In genomic region chr11:97246510-97247159, GRCm38 (mm10) we compare ENCODE assay signal across 12 mouse cellular contexts. TPM values are rescaled to one million over a fixed set of nuclear protein-coding genes. Genes with fewer than 3 reads are reported as not detected.
DNase-seq lines count a peak whose midpoint lies in the region; ATAC-seq and TF ChIP-seq lines count a peak whose summit lies in the region.
"Had no signal": no experiment of that assay in that cellular context is flagged by ENCODE, and none has a peak within 500 bp of the region (broad histone marks: within the 10 kb centered on the region; RNA-seq: fewer than 3 reads in every experiment).

No protein-coding gene starts in this region.

- peaks cover 23 to 32% of the 10 kb centered on the region in 2 experiments for H3K36me3 ChIP-seq in MEL (ENCODE audit: control insufficient read depth in 1 of 2, insufficient read depth in 2 of 2, low read length in 2 of 2)
- H3K36me3 ChIP-seq in intestine, embryonic 15.5 days, result peaks cover 7% of the 10 kb centered on the region; the same call in 1 of the 2 replicates
- peaks cover 54% of the 10 kb centered on the region for H3K36me3 ChIP-seq in hindbrain, embryonic 14.5 days (replicated peaks; ENCODE audit: control insufficient read depth, insufficient read depth)

- DNase-seq in MEL (ENCODE audit: low read depth, low spot score), result peak; percentile 80
- peak; percentile 51 for DNase-seq in adrenal gland, adult 2 months
- DNase-seq in Muller cell, postnatal 12 days (ENCODE audit: inconsistent ontology term), result no peak
- no peak for DNase-seq in kidney, adult 11 months
- no peak for DNase-seq in hindbrain, embryonic 14.5 days (ENCODE audit: low spot score)
- DNase-seq: cerebellum, adult 11 months; kidney, postnatal 14 days; lung, adult 18-20 months had no signal

- no peak for TF ChIP-seq CTCF in MEL (IDR thresholded peaks at IDR 0.05 in 2 of 3, conservative IDR thresholded peaks at IDR 0.05 in 1 of 3; ENCODE audit: control insufficient read depth in 1 of 3, insufficient read depth in 1 of 3, low read depth in 2 of 3, low read length in 3 of 3, poor library complexity in 1 of 3, severe bottlenecking in 1 of 3)

- no peaks in the 10 kb centered on the region for H3K79me2 ChIP-seq in MEL (ENCODE audit: control insufficient read depth, insufficient read depth, low read length, poor library complexity)

- H3K27ac ChIP-seq in MEL (ENCODE audit: control insufficient read depth, low read depth, low read length), result peak overlapping the region; percentile 25
- peak overlapping the region; percentile 64 for H3K27ac ChIP-seq in intestine, embryonic 15.5 days
- H3K27ac ChIP-seq in hindbrain, embryonic 14.5 days, result no peak overlapping the region
- H3K27ac ChIP-seq: hindbrain, embryonic 13.5 days; left cerebral cortex, adult 2 months had no signal

- no peak overlapping the region for H3K4me3 ChIP-seq in MEL (ENCODE audit: control insufficient read depth in 1 of 2, insufficient read depth in 1 of 2, low read depth in 2 of 2, low read length in 2 of 2)
- H3K4me3 ChIP-seq in intestine, embryonic 15.5 days (replicated peaks), result no peak overlapping the region
- H3K4me3 ChIP-seq in hindbrain, embryonic 14.5 days (replicated peaks; ENCODE audit: low read length), result no peak overlapping the region
- H3K4me3 ChIP-seq: hindbrain, embryonic 13.5 days; left cerebral cortex, adult 2 months had no signal

- H3K9me3 ChIP-seq in MEL (replicated peaks; ENCODE audit: insufficient read depth, low read length), result no peaks in the 10 kb centered on the region
- H3K9me3 ChIP-seq in intestine, embryonic 15.5 days, result no peaks in the 10 kb centered on the region
- no peaks in the 10 kb centered on the region for H3K9me3 ChIP-seq in hindbrain, embryonic 14.5 days (ENCODE audit: control insufficient read depth, low read length)
- H3K9me3 ChIP-seq: hindbrain, embryonic 13.5 days had no signal

- WGBS in intestine, embryonic 15.5 days, result 61% methylated on average over 10 of the region's 10 CpGs
- WGBS in hindbrain, embryonic 14.5 days, result 94% methylated on average over 10 of the region's 10 CpGs

- no peak; a peak in 1 of 4 replicates for TF ChIP-seq POLR2A in MEL (IDR thresholded peaks at IDR 0.05; ENCODE audit: control insufficient read depth in 1 of 2, insufficient read depth in 1 of 2, low read depth in 1 of 2, low read length in 2 of 2, poor library complexity in 1 of 2)

- ATAC-seq in intestine, embryonic 15.5 days, result peak; percentile 99
- peak; percentile 98 for ATAC-seq in megakaryocyte progenitor cell, adult 5-6 weeks (replicated peaks; ENCODE audit: poor library complexity)
- ATAC-seq in hindbrain, embryonic 14.5 days (ENCODE audit: low FRiP score), result no peak

- peak; percentile 92 to 93 for TF ChIP-seq EP300 in MEL (IDR thresholded peaks at IDR 0.05; ENCODE audit: low read depth in 1 of 2, low read length in 2 of 2)

- peaks cover 12 to 21% of the 10 kb centered on the region in 2 experiments for H3K4me1 ChIP-seq in MEL (ENCODE audit: control insufficient read depth in 1 of 2, insufficient read depth in 2 of 2, low read length in 2 of 2)
- no peaks in the 10 kb centered on the region for H3K4me1 ChIP-seq in intestine, embryonic 15.5 days (replicated peaks)
- H3K4me1 ChIP-seq in hindbrain, embryonic 14.5 days (replicated peaks; ENCODE audit: control insufficient read depth, insufficient read depth, low read length), result no peaks in the 10 kb centered on the region
- H3K4me1 ChIP-seq: hindbrain, embryonic 13.5 days had no signal

- no peak overlapping the region for H3K9ac ChIP-seq in MEL (ENCODE audit: control insufficient read depth, low read depth, low read length, poor library complexity, severe bottlenecking)
- no peak overlapping the region for H3K9ac ChIP-seq in intestine, embryonic 15.5 days
- H3K9ac ChIP-seq in hindbrain, embryonic 14.5 days, result no peak overlapping the region
- H3K9ac ChIP-seq: hindbrain, embryonic 13.5 days had no signal

- TF ChIP-seq RAD21 in MEL (IDR thresholded peaks at IDR 0.05; ENCODE audit: low read depth, low read length), result no peak

- no peak overlapping the region for H3K4me2 ChIP-seq in intestine, embryonic 15.5 days (replicated peaks)
- no peak overlapping the region for H3K4me2 ChIP-seq in hindbrain, embryonic 14.5 days (replicated peaks)
- H3K4me2 ChIP-seq: hindbrain, embryonic 13.5 days had no signal

- no peaks in the 10 kb centered on the region for H3K27me3 ChIP-seq in MEL (ENCODE audit: control insufficient read depth in 1 of 2, insufficient read depth in 2 of 2, low read length in 2 of 2)
- no peaks in the 10 kb centered on the region for H3K27me3 ChIP-seq in intestine, embryonic 15.5 days (replicated peaks)
- no peaks in the 10 kb centered on the region for H3K27me3 ChIP-seq in hindbrain, embryonic 14.5 days (ENCODE audit: control insufficient read depth, insufficient read depth, low read length)
- H3K27me3 ChIP-seq: hindbrain, embryonic 13.5 days had no signal

TF ChIP-seq in MEL, 35 proteins besides CTCF, POLR2A, EP300 and RAD21:
- TF ChIP-seq BHLHE40 (IDR thresholded peaks at IDR 0.05; ENCODE audit: borderline replicate concordance, low read depth, low read length) (peak; percentile 50; the same call in 1 of the 2 replicates), MAFK (IDR thresholded peaks at IDR 0.05; ENCODE audit: borderline replicate concordance, low read depth, low read length) (peak; percentile 63), MEF2A (IDR thresholded peaks at IDR 0.05; ENCODE audit: extremely low read depth, insufficient replicate concordance, low read depth, low read length, poor library complexity, severe bottlenecking) (peak; percentile 42; the same call in 1 of the 2 replicates), ELF1 (IDR thresholded peaks at IDR 0.05; ENCODE audit: low read depth, low read length) (peak; percentile 73), GATA1 (IDR thresholded peaks at IDR 0.05; ENCODE audit: low read depth, low read length) (peak; percentile 97), TCF12 (IDR thresholded peaks at IDR 0.05; ENCODE audit: low read depth, low read length) (peak; percentile 97), SIN3A (IDR thresholded peaks at IDR 0.05; ENCODE audit: low read length) (peak; percentile 87), RCOR1 (IDR thresholded peaks at IDR 0.05; ENCODE audit: low read depth, low read length) (peak; percentile 96), ZKSCAN1 (IDR thresholded peaks at IDR 0.05; ENCODE audit: low read depth, low read length) (no peak), ETS1 (IDR thresholded peaks at IDR 0.05; ENCODE audit: low read depth, low read length) (peak; percentile 84), HCFC1 (IDR thresholded peaks at IDR 0.05; ENCODE audit: low read depth, low read length) (0 out of 2 replicates have a peak, but pooled peaks have one; percentile 44), TAL1 (IDR thresholded peaks at IDR 0.05; ENCODE audit: low read length) (peak; percentile 80), ZMIZ1 (IDR thresholded peaks at IDR 0.05; ENCODE audit: low read depth, low read length) (no peak), MXI1 (IDR thresholded peaks at IDR 0.05; ENCODE audit: low read depth, low read length) (peak; percentile 45; the same call in 1 of the 2 replicates), MYB (IDR thresholded peaks at IDR 0.05; ENCODE audit: low read depth, low read length) (no peak), E2F4 (IDR thresholded peaks at IDR 0.05; ENCODE audit: borderline replicate concordance, low read depth, low read length) (no peak), ZNF384 (IDR thresholded peaks at IDR 0.05; ENCODE audit: low read depth, low read length) (peak; percentile 17; the same call in 1 of the 2 replicates), USF1 (IDR thresholded peaks at IDR 0.05; ENCODE audit: low read depth, low read length) (no peak), MAZ (IDR thresholded peaks at IDR 0.05; ENCODE audit: low read depth, low read length) (peak; percentile 73), KAT2A (conservative IDR thresholded peaks at IDR 0.05; ENCODE audit: low read depth, low read length) (no peak)
TF ChIP-seq in MEL: peak in this region for 14.

RNA-seq across cellular contexts. Expression of gene Npepps, which starts 33.8 kb away (rescaled TPM):
- total RNA-seq in MEL (2012; rRNA removed), result 20.5 and 28.1 TPM in 2 replicates
- polyA plus RNA-seq in MEL (2012; ENCODE audit: insufficient read depth in 1 of 2, insufficient read length in 2 of 2, low read depth in 1 of 2, low replicate concordance in 2 of 2, missing spikeins in 1 of 2), result 10 to 100 TPM in 1 of 2 experiments, not detected in 1; 41.6 TPM
- total RNA-seq in adrenal gland, adult 2 months (2021), result 10 to 100 TPM; 69.2 to 70.2 TPM
- polyA plus RNA-seq in adrenal gland, adult 2 months (2012; rRNA removed), result 29.8 and 34.3 TPM in 2 replicates
- 77.3 and 84.1 TPM in 2 replicates for polyA plus RNA-seq in intestine, embryonic 15.5 days (2015; fragmentation: Nextera tagmentation; extraction: Ambion mirVana)
- total RNA-seq in megakaryocyte progenitor cell, adult 5-6 weeks (2015), result 38.7 TPM in 2 replicates
- 24.6 and 27.9 TPM in 2 replicates for total RNA-seq in megakaryocyte progenitor cell, adult 5-6 weeks (2017)
- 132 and 144 TPM in 2 replicates for polyA plus RNA-seq in hindbrain, embryonic 14.5 days (2014; fragmentation: Nextera tagmentation; extraction: Ambion mirVana)

RNA-seq across cellular contexts. Expression of gene Kpnb1, which starts 59.0 kb away (rescaled TPM):
- 260 and 275 TPM in 2 replicates for total RNA-seq in MEL (2012; rRNA removed)
- polyA plus RNA-seq in MEL (2012; ENCODE audit: insufficient read depth in 1 of 2, insufficient read length in 2 of 2, low read depth in 1 of 2, low replicate concordance in 2 of 2, missing spikeins in 1 of 2), result 100 to 1,000 TPM; 237 to 463 TPM
- total RNA-seq in adrenal gland, adult 2 months (2021), result 100 to 1,000 TPM in 1 of 2 experiments, 10 to 100 TPM in 1; 98.1 to 113 TPM
- 8.8 and 11.4 TPM in 2 replicates for polyA plus RNA-seq in adrenal gland, adult 2 months (2012; rRNA removed)
- 49.2 and 49.4 TPM in 2 replicates for polyA plus RNA-seq in intestine, embryonic 15.5 days (2015; fragmentation: Nextera tagmentation; extraction: Ambion mirVana)
- total RNA-seq in megakaryocyte progenitor cell, adult 5-6 weeks (2015), result 156 and 175 TPM in 2 replicates
- total RNA-seq in megakaryocyte progenitor cell, adult 5-6 weeks (2017), result 312 and 387 TPM in 2 replicates
- 35.3 and 44.2 TPM in 2 replicates for polyA plus RNA-seq in hindbrain, embryonic 14.5 days (2014; fragmentation: Nextera tagmentation; extraction: Ambion mirVana)

Comparison
In these comparisons a context has a peak if more than half of its experiments do, and no peak if none do; other contexts are left out.
1. DNase-seq: peak in MEL (single experiment) and adrenal gland, adult 2 months (single experiment); none in Muller cell, postnatal 12 days (single experiment), kidney, adult 11 months (single experiment) and hindbrain, embryonic 14.5 days (single experiment).